Comparison of ENCODE assay signal across 29 mouse cellular contexts in the genomic region with DNA sequence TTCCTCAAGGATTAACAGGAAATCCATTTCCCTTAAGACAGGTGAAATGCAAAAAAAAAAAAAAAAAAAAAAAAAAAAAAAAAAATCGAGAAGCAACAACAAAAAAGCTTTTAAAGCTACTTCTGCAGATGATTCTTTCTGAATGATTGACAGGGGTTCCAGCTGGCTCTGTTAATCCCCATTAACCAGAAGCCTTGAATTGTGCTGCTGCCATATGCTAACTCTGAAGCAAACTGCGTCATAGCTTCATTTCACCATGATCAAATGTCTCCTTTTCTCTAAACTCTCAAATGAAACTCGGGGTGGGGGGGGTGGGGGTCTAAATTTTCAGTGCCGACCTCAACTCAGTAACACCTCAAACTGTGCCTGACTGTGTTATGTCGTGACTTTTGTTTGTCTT.
DNase-seq lines count a peak whose midpoint lies in the region; ATAC-seq and TF ChIP-seq lines count a peak whose summit lies in the region.
"Had no signal": no experiment of that assay in that cellular context is flagged by ENCODE, and none has a peak within 500 bp of the region (broad histone marks: within the 10 kb centered on the region; RNA-seq: fewer than 3 reads in every experiment).

No protein-coding gene starts in this region.

- peak; percentile 2 for DNase-seq in embryonic facial prominence, embryonic 11.5 days (ENCODE audit: low spot score)
- DNase-seq in embryonic facial prominence, embryonic 10.5 days (ENCODE audit: low spot score) = no peak
- DNase-seq in layer of hippocampus, adult 9-11 months = peak; percentile 24
- DNase-seq in layer of hippocampus, postnatal 36 days = no peak
- no peak for DNase-seq in ES-E14 (ENCODE audit: low read depth, low spot score)
- no peak for DNase-seq in ovary, postnatal 14 days (ENCODE audit: low spot score)
- DNase-seq: adrenal gland, postnatal 10 days; adrenal gland, postnatal 36 days; cerebellum, adult 11 months; cerebellum, adult 2 months; cerebellum, postnatal 10 days; cerebellum, postnatal 36 days; embryo, embryonic 11 days; gastrocnemius, postnatal 10 days; gastrocnemius, postnatal 36 days; heart, adult 2 months; heart, postnatal 14 days; heart, postnatal 4 days had no signal

- no peaks in the 10 kb centered on the region for H3K4me1 ChIP-seq in embryonic facial prominence, embryonic 11.5 days (ENCODE audit: control insufficient read depth, insufficient read depth, low read length)
- no peaks in the 10 kb centered on the region for H3K4me1 ChIP-seq in embryonic facial prominence, embryonic 10.5 days
- no peaks in the 10 kb centered on the region for H3K4me1 ChIP-seq in ES-E14 (ENCODE audit: control insufficient read depth in 2 of 2, insufficient read depth in 2 of 2, low read length in 2 of 2, poor library complexity in 1 of 2)
- H3K4me1 ChIP-seq: embryonic facial prominence, embryonic 12.5 days; forebrain, embryonic 13.5 days; heart, embryonic 10.5 days; heart, embryonic 13.5 days had no signal

- H3K36me3 ChIP-seq in embryonic facial prominence, embryonic 11.5 days (replicated peaks; ENCODE audit: control insufficient read depth, insufficient read depth, low read depth, low read length) = no peaks in the 10 kb centered on the region
- H3K36me3 ChIP-seq in embryonic facial prominence, embryonic 10.5 days (replicated peaks) = no peaks in the 10 kb centered on the region
- no peaks in the 10 kb centered on the region for H3K36me3 ChIP-seq in ES-E14 (ENCODE audit: control insufficient read depth, insufficient read depth, low read length, poor library complexity, severe bottlenecking)
- H3K36me3 ChIP-seq: embryonic facial prominence, embryonic 12.5 days; G1E; heart, embryonic 10.5 days; heart, embryonic 13.5 days had no signal

- H3K4me3 ChIP-seq in embryonic facial prominence, embryonic 11.5 days (ENCODE audit: low read depth, low read length) = no peak overlapping the region
- no peak overlapping the region for H3K4me3 ChIP-seq in embryonic facial prominence, embryonic 10.5 days
- no peak overlapping the region for H3K4me3 ChIP-seq in ES-E14 (ENCODE audit: insufficient read depth in 1 of 2, low read depth in 1 of 2, low read length in 2 of 2, poor library complexity in 1 of 2, severe bottlenecking in 1 of 2)
- H3K4me3 ChIP-seq: embryonic facial prominence, embryonic 12.5 days; erythroblast, embryonic 14.5 days; forebrain, embryonic 13.5 days; heart, adult 2 months; heart, embryonic 10.5 days; heart, embryonic 13.5 days had no signal

- no peaks in the 10 kb centered on the region for H3K9me3 ChIP-seq in embryonic facial prominence, embryonic 11.5 days (replicated peaks; ENCODE audit: control insufficient read depth, low read length)
- no peaks in the 10 kb centered on the region for H3K9me3 ChIP-seq in embryonic facial prominence, embryonic 10.5 days
- H3K9me3 ChIP-seq in ES-E14 (ENCODE audit: control insufficient read depth, insufficient read depth, low read depth, low read length) = no peaks in the 10 kb centered on the region
- H3K9me3 ChIP-seq: embryonic facial prominence, embryonic 12.5 days; forebrain, embryonic 13.5 days; G1E; heart, embryonic 10.5 days; heart, embryonic 13.5 days had no signal

- H3K4me2 ChIP-seq in embryonic facial prominence, embryonic 11.5 days (ENCODE audit: low read depth, low read length) = no peak overlapping the region
- H3K4me2 ChIP-seq: embryonic facial prominence, embryonic 12.5 days; forebrain, embryonic 13.5 days; heart, embryonic 13.5 days; hindbrain, embryonic 14.5 days had no signal

- H3K27ac ChIP-seq in embryonic facial prominence, embryonic 11.5 days (replicated peaks; ENCODE audit: low read depth, low read length) = no peak overlapping the region
- no peak overlapping the region for H3K27ac ChIP-seq in embryonic facial prominence, embryonic 10.5 days (replicated peaks)
- H3K27ac ChIP-seq in ES-E14 (ENCODE audit: insufficient read depth, low read depth, low read length, poor library complexity, severe bottlenecking) = no peak overlapping the region
- H3K27ac ChIP-seq: embryonic facial prominence, embryonic 12.5 days; forebrain, embryonic 13.5 days; heart, adult 2 months; heart, embryonic 10.5 days; heart, embryonic 13.5 days; hindbrain, embryonic 14.5 days; hindbrain, postnatal 0 days had no signal

- ATAC-seq in embryonic facial prominence, embryonic 11.5 days (replicated peaks; ENCODE audit: insufficient number of reproducible peaks, low FRiP score, low TSS enrichment, low read depth) = no peak
- ATAC-seq: forebrain, embryonic 13.5 days; hindbrain, postnatal 0 days; inflammation-experienced regulatory T-cells, adult 6 months; intestine, embryonic 16.5 days; Patski had no signal

- in situ Hi-C loops in ES-E14 (cut with MboI; ENCODE audit: low sequenced_read_pairs in 2 of 2, unreplicated experiment in 2 of 2) = no loop called here

- no peaks in the 10 kb centered on the region for H3K27me3 ChIP-seq in embryonic facial prominence, embryonic 11.5 days (ENCODE audit: control insufficient read depth, insufficient read depth, low read length)
- no peaks in the 10 kb centered on the region for H3K27me3 ChIP-seq in embryonic facial prominence, embryonic 10.5 days (replicated peaks; ENCODE audit: low read depth, poor library complexity, severe bottlenecking)
- H3K27me3 ChIP-seq: embryonic facial prominence, embryonic 12.5 days; forebrain, embryonic 13.5 days; heart, embryonic 13.5 days; Patski had no signal

- 69% methylated on average over 5 of the region's 5 CpGs for WGBS in embryonic facial prominence, embryonic 11.5 days
- 69% methylated on average over 5 of the region's 5 CpGs for WGBS in embryonic facial prominence, embryonic 10.5 days

- no peak overlapping the region for H3K9ac ChIP-seq in embryonic facial prominence, embryonic 11.5 days (replicated peaks; ENCODE audit: low read length)
- no peak overlapping the region for H3K9ac ChIP-seq in ES-E14 (ENCODE audit: insufficient read depth, low read depth, low read length, poor library complexity, severe bottlenecking)
- H3K9ac ChIP-seq: embryonic facial prominence, embryonic 12.5 days; forebrain, embryonic 13.5 days; heart, embryonic 13.5 days; hindbrain, embryonic 14.5 days had no signal

TF ChIP-seq in ES-E14, 5 proteins besides CTCF, POLR2A, EP300 and RAD21:
- TF ChIP-seq ZC3H11A (IDR thresholded peaks at IDR 0.05; ENCODE audit: borderline replicate concordance, low read depth, low read length) (no peak), ZNF384 (IDR thresholded peaks at IDR 0.05; ENCODE audit: low read depth, low read length) (0 out of 2 replicates have a peak, but pooled peaks have one; percentile 7), HCFC1 (IDR thresholded peaks at IDR 0.05; ENCODE audit: borderline replicate concordance, insufficient read depth, low read length) (no peak), CHD2 (IDR thresholded peaks at IDR 0.05; ENCODE audit: low read depth, low read length) (no peak), MAFK (IDR thresholded peaks at IDR 0.05; ENCODE audit: insufficient read depth, low read depth, low read length) (no peak)

Comparison
In these comparisons a context has a peak if more than half of its experiments do, and no peak if none do; other contexts are left out.
1. DNase-seq: peak in embryonic facial prominence, embryonic 11.5 days (single experiment) and layer of hippocampus, adult 9-11 months (single experiment); none in embryonic facial prominence, embryonic 10.5 days (single experiment), layer of hippocampus, postnatal 36 days (0 of 2), ES-E14 (single experiment) and ovary, postnatal 14 days (single experiment).